Mouse (Mus musculus): ENCODE measurements at regions not wholly inside any gene's neighbourhood (a gene's known extent, or its start where the extent isn't known, plus 50 kb on each side); places are given as distances from the start of the nearest gene placed in this dataset.

GRCm38 (mm10) chr7:113141846-113142683 is 65.2 kb upstream of the Arntl start:
- TF ChIP-seq CTCF (conservative IDR thresholded peaks at IDR 0.05; ENCODE audit: low read length) (no peak), NANOG (IDR thresholded peaks at IDR 0.05; ENCODE audit: borderline replicate concordance, low read length) (peak; percentile 96), POU5F1 (IDR thresholded peaks at IDR 0.05; ENCODE audit: borderline replicate concordance, low read length) (peak; percentile 25; the same call in 1 of the 2 replicates)
- no peaks in the 10 kb centered on the region for H3K9me3 ChIP-seq (ENCODE audit: low read length)
- no peak overlapping the region for H3K4me3 ChIP-seq (replicated peaks; ENCODE audit: low read length)
- H3K4me1 ChIP-seq (replicated peaks; ENCODE audit: low read depth, low read length) = peaks cover 68% of the 10 kb centered on the region
- no peaks in the 10 kb centered on the region for H3K36me3 ChIP-seq (ENCODE audit: insufficient read depth, low read length)
- H3K27me3 ChIP-seq (ENCODE audit: insufficient read depth, low read length) = no peaks in the 10 kb centered on the region; the same call in 1 of the 2 replicates

GRCm38 (mm10) chr7:113143552-113143951 is 63.7 kb upstream of the Arntl start:
- Histone ChIP-seq H3K36me3 (ENCODE audit: insufficient read depth, low read length) (no peaks in the 10 kb centered on the region), H3K9me3 (ENCODE audit: low read length) (no peaks in the 10 kb centered on the region), H3K4me1 (replicated peaks; ENCODE audit: low read depth, low read length) (peaks cover 80% of the 10 kb centered on the region), H3K27me3 (ENCODE audit: insufficient read depth, low read length) (no peaks in the 10 kb centered on the region; the same call in 1 of the 2 replicates), H3K4me3 (replicated peaks; ENCODE audit: low read length) (no peak overlapping the region)
- TF ChIP-seq CTCF (conservative IDR thresholded peaks at IDR 0.05; ENCODE audit: low read length) = peak; percentile 63
- no peak for TF ChIP-seq NANOG (IDR thresholded peaks at IDR 0.05; ENCODE audit: borderline replicate concordance, low read length)

GRCm38 (mm10) chr7:113145046-113145445 is 62.2 kb upstream of the Arntl start:
- H3K36me3 ChIP-seq (ENCODE audit: insufficient read depth, low read length) = no peaks in the 10 kb centered on the region
- H3K27me3 ChIP-seq (ENCODE audit: insufficient read depth, low read length) = no peaks in the 10 kb centered on the region; the same call in 1 of the 2 replicates
- TF ChIP-seq NANOG (IDR thresholded peaks at IDR 0.05; ENCODE audit: borderline replicate concordance, low read length) (no peak), CTCF (conservative IDR thresholded peaks at IDR 0.05; ENCODE audit: low read length) (no peak), POU5F1 (IDR thresholded peaks at IDR 0.05; ENCODE audit: borderline replicate concordance, low read length) (no peak)
- no peak overlapping the region for H3K4me3 ChIP-seq (replicated peaks; ENCODE audit: low read length)
- H3K9me3 ChIP-seq (ENCODE audit: low read length) = no peaks in the 10 kb centered on the region
- H3K4me1 ChIP-seq (replicated peaks; ENCODE audit: low read depth, low read length) = peaks cover 89% of the 10 kb centered on the region

GRCm38 (mm10) chr7:113146108-113146507 is 61.2 kb upstream of the Arntl start:
- H3K4me1 ChIP-seq (replicated peaks; ENCODE audit: low read depth, low read length) = peaks cover 91% of the 10 kb centered on the region
- H3K9me3 ChIP-seq (ENCODE audit: low read length) = no peaks in the 10 kb centered on the region
- H3K4me3 ChIP-seq (replicated peaks; ENCODE audit: low read length) = no peak overlapping the region
- H3K36me3 ChIP-seq (ENCODE audit: insufficient read depth, low read length) = no peaks in the 10 kb centered on the region
- no peaks in the 10 kb centered on the region for H3K27me3 ChIP-seq (ENCODE audit: insufficient read depth, low read length)
- TF ChIP-seq POU5F1 (IDR thresholded peaks at IDR 0.05; ENCODE audit: borderline replicate concordance, low read length) = no peak

DNA sequence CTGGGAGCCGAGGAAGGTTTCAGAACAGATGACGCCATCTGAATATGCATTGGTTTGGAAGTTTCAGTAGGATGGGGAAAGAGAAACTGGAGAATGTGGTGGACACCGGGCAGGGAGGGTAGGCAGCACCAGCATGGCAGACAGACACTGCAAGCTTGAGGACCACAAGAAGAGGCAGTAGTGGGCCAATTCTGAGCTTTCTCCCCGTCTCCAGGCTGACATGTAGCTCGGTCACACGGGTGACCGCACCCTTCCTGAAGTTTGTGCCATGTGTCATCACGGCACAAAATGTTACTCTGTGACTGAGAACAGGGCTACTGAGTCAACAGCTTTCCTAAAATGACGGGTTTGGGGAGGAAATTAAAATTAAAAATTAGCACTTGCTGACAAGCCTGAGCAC is 60.7 kb upstream of the Arntl start:
- peaks cover 91% of the 10 kb centered on the region for H3K4me1 ChIP-seq (replicated peaks; ENCODE audit: low read depth, low read length)
- no peak for TF ChIP-seq POU5F1 (IDR thresholded peaks at IDR 0.05; ENCODE audit: borderline replicate concordance, low read length)
- TF ChIP-seq CTCF (conservative IDR thresholded peaks at IDR 0.05; ENCODE audit: low read length) = no peak
- no peak for TF ChIP-seq NANOG (IDR thresholded peaks at IDR 0.05; ENCODE audit: borderline replicate concordance, low read length)
- H3K27me3 ChIP-seq (ENCODE audit: insufficient read depth, low read length) = no peaks in the 10 kb centered on the region
- no peak overlapping the region for H3K4me3 ChIP-seq (replicated peaks; ENCODE audit: low read length)
- no peaks in the 10 kb centered on the region for H3K36me3 ChIP-seq (ENCODE audit: insufficient read depth, low read length)
- no peaks in the 10 kb centered on the region for H3K9me3 ChIP-seq (ENCODE audit: low read length)

GRCm38 (mm10) chr7:113147391-113148332 is 59.6 kb upstream of the Arntl start:
- TF ChIP-seq POU5F1 (IDR thresholded peaks at IDR 0.05; ENCODE audit: borderline replicate concordance, low read length) = no peak
- TF ChIP-seq CTCF (conservative IDR thresholded peaks at IDR 0.05; ENCODE audit: low read length) = no peak
- no peak for TF ChIP-seq NANOG (IDR thresholded peaks at IDR 0.05; ENCODE audit: borderline replicate concordance, low read length)
- H3K4me1 ChIP-seq (replicated peaks; ENCODE audit: low read depth, low read length) = peaks cover 83% of the 10 kb centered on the region
- H3K36me3 ChIP-seq (ENCODE audit: insufficient read depth, low read length) = no peaks in the 10 kb centered on the region
- H3K4me3 ChIP-seq (replicated peaks; ENCODE audit: low read length) = no peak overlapping the region
- no peaks in the 10 kb centered on the region for H3K27me3 ChIP-seq (ENCODE audit: insufficient read depth, low read length)
- H3K9me3 ChIP-seq (ENCODE audit: low read length) = no peaks in the 10 kb centered on the region

- Histone ChIP-seq H3K36me3 (ENCODE audit: insufficient read depth, low read length) (no peaks in the 10 kb centered on the region), H3K4me1 (replicated peaks; ENCODE audit: low read depth, low read length) (peaks cover 78% of the 10 kb centered on the region), H3K27me3 (ENCODE audit: insufficient read depth, low read length) (no peaks in the 10 kb centered on the region), H3K9me3 (ENCODE audit: low read length) (no peaks in the 10 kb centered on the region), H3K4me3 (replicated peaks; ENCODE audit: low read length) (no peak overlapping the region)
- no peak for TF ChIP-seq NANOG (IDR thresholded peaks at IDR 0.05; ENCODE audit: borderline replicate concordance, low read length)
- TF ChIP-seq CTCF (conservative IDR thresholded peaks at IDR 0.05; ENCODE audit: low read length) = no peak
- TF ChIP-seq POU5F1 (IDR thresholded peaks at IDR 0.05; ENCODE audit: borderline replicate concordance, low read length) = no peak
These were observed 58.6 kb upstream of the Arntl start for GRCm38 (mm10) chr7:113148700-113149099.

DNA sequence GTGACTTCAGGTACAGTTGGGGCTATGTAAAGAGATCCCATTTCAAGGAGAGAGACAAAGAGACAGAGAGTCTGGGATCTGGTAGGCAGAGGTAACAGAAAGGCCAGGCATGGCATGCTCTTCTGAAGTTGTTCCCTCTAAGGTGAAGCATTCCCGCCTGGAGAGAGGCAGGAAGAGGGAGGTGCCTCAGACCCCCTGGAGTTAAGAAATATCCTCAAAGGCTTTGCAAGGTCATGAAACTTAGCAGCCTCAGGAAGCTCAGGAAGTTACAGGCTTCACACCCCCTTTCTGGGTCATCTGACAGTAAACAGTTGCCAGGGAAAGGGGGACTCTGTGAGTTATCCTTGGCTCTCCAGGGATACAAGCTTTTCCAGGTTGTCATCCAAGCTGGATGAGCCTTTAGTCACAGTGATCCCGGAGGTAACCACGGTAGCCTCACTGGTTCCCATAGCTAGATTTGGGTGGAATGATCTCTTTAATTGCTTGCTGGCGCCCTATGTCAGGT is 57.2 kb upstream of the Arntl start:
- Histone ChIP-seq H3K36me3 (ENCODE audit: insufficient read depth, low read length) (no peaks in the 10 kb centered on the region), H3K9me3 (ENCODE audit: low read length) (no peaks in the 10 kb centered on the region), H3K4me1 (replicated peaks; ENCODE audit: low read depth, low read length) (peaks cover 64% of the 10 kb centered on the region), H3K4me3 (replicated peaks; ENCODE audit: low read length) (no peak overlapping the region), H3K27me3 (ENCODE audit: insufficient read depth, low read length) (no peaks in the 10 kb centered on the region)
- no peak for TF ChIP-seq CTCF (conservative IDR thresholded peaks at IDR 0.05; ENCODE audit: low read length)
- TF ChIP-seq POU5F1 (IDR thresholded peaks at IDR 0.05; ENCODE audit: borderline replicate concordance, low read length) = no peak
- TF ChIP-seq NANOG (IDR thresholded peaks at IDR 0.05; ENCODE audit: borderline replicate concordance, low read length) = no peak
